Mouse (Mus musculus) embryonic facial prominence, embryonic 11.5 days (tissue): Measurements from ENCODE around the gene Car7. TPM values are rescaled to one million over a fixed set of nuclear protein-coding genes. Genes with fewer than 3 reads are reported as not detected.
A peak's percentile ranks its signal among the peaks of the same experiment; 100 is the strongest.

Experiments used
- ATAC-seq: fragments of 200-750 bp; cut with Nextera tagmentation; replicated peaks from 2 replicates; pipeline ENCODE4 v1.8.0; 2017; ENCODE audit warnings: low read depth; ENCODE audit not compliant: insufficient number of reproducible peaks, low FRiP score, low TSS enrichment
- DNase-seq: peaks from one replicate; pipeline ENCODE4 v3.0.0-alpha.2; 2015; ENCODE audit warnings: low spot score
- H3K27ac ChIP-seq: fragments of 300-500 bp; sonication (generic); replicated peaks from 2 replicates; pipeline ENCODE4 v1.5.1; 2014; ENCODE audit warnings: mild to moderate bottlenecking, low read depth, low read length, control low read depth
- H3K27me3 ChIP-seq: fragments of 300-500 bp; sonication (generic); 2 replicates; pipeline ENCODE4 v1.6.1; 2014; ENCODE audit warnings: mild to moderate bottlenecking, low read length, moderate library complexity, mixed read lengths; ENCODE audit not compliant: control insufficient read depth, insufficient read depth
- H3K36me3 ChIP-seq: fragments of 300-500 bp; sonication (generic); replicated peaks from 2 replicates; pipeline ENCODE4 v1.6.1; 2014; ENCODE audit warnings: low read depth, mild to moderate bottlenecking, low read length, moderate library complexity, mixed read lengths; ENCODE audit not compliant: control insufficient read depth, insufficient read depth
- H3K4me1 ChIP-seq: fragments of 300-500 bp; sonication (generic); 2 replicates; pipeline ENCODE4 v1.6.1; 2014; ENCODE audit warnings: low read length, mixed read lengths; ENCODE audit not compliant: control insufficient read depth, insufficient read depth
- H3K4me2 ChIP-seq: fragments of 300-500 bp; sonication (generic); 2 replicates; pipeline ENCODE4 v1.6.1; 2014; ENCODE audit warnings: low read depth, mild to moderate bottlenecking, control low read depth, low read length, moderate library complexity
- H3K4me3 ChIP-seq: fragments of 300-500 bp; sonication (generic); 2 replicates; pipeline ENCODE4 v1.5.1; 2014; ENCODE audit warnings: low read depth, low read length, control low read depth
- H3K9ac ChIP-seq: fragments of 300-500 bp; sonication (generic); replicated peaks from 2 replicates; pipeline ENCODE4 v1.6.1; 2014; ENCODE audit warnings: mild to moderate bottlenecking, control low read depth, low read length
- H3K9me3 ChIP-seq: fragments of 300-500 bp; sonication (generic); replicated peaks from 2 replicates; pipeline ENCODE4 v1.6.1; 2016; ENCODE audit warnings: mild to moderate bottlenecking, low read length, inconsistent platforms, mixed read lengths; ENCODE audit not compliant: control insufficient read depth
- WGBS: fragments of 180-500 bp; shearing (Covaris S2); extraction: QIAGEN DNeasy Blood & Tissue Kit; methylation state at CpG from one replicate; pipeline ENCODE4 v1.1.7; 2014; 5-methylcytosine and 5-hydroxymethylcytosine counted together
- polyA plus RNA-seq: library from polyadenylated mRNA; unstranded; fragments of >200 nt; fragmentation: Nextera tagmentation; extraction: Ambion mirVana; gene quantifications from 2 replicates; pipeline ENCODE4 v1.2.1, GENCODE M21; 2014

Car7 gene
- polyA plus RNA-seq, 1 experiment from 2014 or later, result 1.5 TPM

DNA sequence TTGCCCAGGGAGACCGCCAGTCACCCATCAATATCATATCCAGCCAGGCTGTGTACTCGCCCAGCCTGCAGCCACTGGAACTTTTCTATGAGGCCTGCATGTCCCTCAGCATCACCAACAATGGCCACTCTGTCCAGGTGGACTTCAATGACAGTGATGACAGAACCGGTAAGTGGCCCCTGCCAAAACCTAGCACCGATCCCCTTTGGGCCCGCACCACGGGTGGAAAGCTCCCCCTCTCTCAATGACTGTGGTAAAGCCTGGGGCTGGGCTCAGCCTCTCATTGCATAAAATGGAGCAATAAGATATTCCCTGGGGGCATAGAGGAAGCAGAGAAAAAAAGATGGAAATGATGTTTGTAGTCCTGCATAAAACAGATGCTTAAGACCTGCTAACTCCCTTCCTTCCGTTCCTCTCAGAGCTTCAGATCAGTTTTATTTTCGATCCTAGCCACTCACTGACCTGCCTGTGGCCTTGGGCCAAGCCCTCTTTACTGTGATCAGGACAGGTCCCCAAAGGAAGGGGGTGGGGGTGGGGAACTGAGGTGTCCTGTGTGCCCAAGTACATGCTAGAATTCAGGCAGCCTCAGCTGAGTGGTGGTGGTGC lies 9.1 kb downstream of the Car7 start:
- 81% methylated on average over 8 of the region's 8 CpGs for WGBS
- Histone ChIP-seq H3K36me3 (no peaks in the 10 kb centered on the region), H3K27ac (no peak overlapping the region), H3K4me1 (no peaks in the 10 kb centered on the region; the same call in none of the 2 replicates), H3K27me3 (peaks cover 35% of the 10 kb centered on the region), H3K4me3 (no peak overlapping the region), H3K9me3 (no peaks in the 10 kb centered on the region), H3K9ac (no peak overlapping the region), H3K4me2 (no peak overlapping the region)
- ATAC-seq, result no peak
- DNase-seq, result no peak

DNA sequence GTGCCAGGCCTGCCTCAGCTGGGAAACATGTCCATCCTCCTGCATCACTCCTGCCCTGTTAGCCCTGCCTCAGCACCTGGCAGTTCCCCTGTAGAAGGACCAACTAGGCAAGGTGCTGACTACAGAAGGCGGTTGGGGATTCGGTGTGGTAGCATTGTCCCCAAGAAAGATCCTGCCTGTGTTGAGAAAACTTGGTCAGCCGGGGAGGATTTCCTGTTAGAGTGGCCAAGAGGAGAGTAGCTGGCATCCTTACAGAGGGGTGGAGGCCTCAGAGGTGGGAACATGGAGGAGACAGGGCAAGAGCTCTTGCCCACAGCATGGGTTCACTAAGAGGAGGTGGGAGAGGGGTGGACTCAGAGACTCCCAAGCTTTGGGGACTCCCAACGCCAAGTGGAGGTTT lies 20.7 kb downstream of the Car7 start:
- H3K9ac ChIP-seq, result no peak overlapping the region
- 88% methylated on average over 4 of the region's 4 CpGs for whole genome bisulfite sequencing
- no peaks in the 10 kb centered on the region for H3K4me1 ChIP-seq
- no peak overlapping the region for H3K4me3 ChIP-seq
- H3K27me3 ChIP-seq, result no peaks in the 10 kb centered on the region
- H3K36me3 ChIP-seq, result no peaks in the 10 kb centered on the region
- ATAC-seq, result no peak
- no peak overlapping the region for H3K4me2 ChIP-seq
- no peak for DNase-seq
- no peak overlapping the region for H3K27ac ChIP-seq
- H3K9me3 ChIP-seq, result no peaks in the 10 kb centered on the region

DNA sequence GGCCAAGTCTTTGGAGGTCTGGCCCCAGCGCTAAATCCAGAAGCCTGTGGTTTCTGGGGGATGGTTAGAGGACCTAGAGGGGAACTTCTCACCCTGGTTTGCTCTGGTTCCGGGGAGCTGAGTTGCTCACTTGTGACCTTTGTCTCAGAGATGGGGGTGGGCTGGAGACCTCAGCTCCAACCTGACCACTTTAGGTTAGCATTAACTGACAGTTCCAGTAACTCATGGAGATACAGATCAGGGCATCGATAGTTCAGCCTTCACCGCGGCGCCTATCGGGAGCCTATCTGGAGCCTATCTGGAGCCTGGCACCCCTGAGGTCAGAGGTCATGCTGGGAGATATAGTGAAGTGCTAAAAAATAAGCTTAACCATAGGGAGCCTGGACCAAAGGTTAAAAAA lies 22.7 kb downstream of the Car7 start:
- Histone ChIP-seq H3K9ac (no peak overlapping the region), H3K4me2 (no peak overlapping the region), H3K27me3 (no peaks in the 10 kb centered on the region), H3K4me3 (no peak overlapping the region), H3K36me3 (no peaks in the 10 kb centered on the region), H3K27ac (no peak overlapping the region), H3K4me1 (no peaks in the 10 kb centered on the region), H3K9me3 (no peaks in the 10 kb centered on the region)
- DNase-seq (no peak), ATAC-seq (no peak)
- WGBS, result 76% methylated on average over 7 of the region's 7 CpGs

- Histone ChIP-seq H3K4me2 (no peak overlapping the region), H3K27me3 (no peaks in the 10 kb centered on the region), H3K4me1 (no peaks in the 10 kb centered on the region), H3K27ac (no peak overlapping the region), H3K9ac (no peak overlapping the region), H3K36me3 (no peaks in the 10 kb centered on the region), H3K4me3 (no peak overlapping the region), H3K9me3 (no peaks in the 10 kb centered on the region)
- no peak for ATAC-seq
- peak; percentile 11 for DNase-seq
Observed at GRCm38 (mm10) chr8:104560731-104561130, 26.2 kb downstream of the Car7 start.

- no peak overlapping the region for H3K4me2 ChIP-seq
- no peak overlapping the region for H3K4me3 ChIP-seq
- WGBS, result 20% methylated on average over 22 of the region's 22 CpGs
- DNase-seq, result peak; percentile 92
- H3K4me1 ChIP-seq, result no peaks in the 10 kb centered on the region
- peak; percentile 75 for ATAC-seq
- no peaks in the 10 kb centered on the region for H3K9me3 ChIP-seq
- no peaks in the 10 kb centered on the region for H3K36me3 ChIP-seq
- H3K27ac ChIP-seq, result no peak overlapping the region
- no peak overlapping the region for H3K9ac ChIP-seq
- no peaks in the 10 kb centered on the region for H3K27me3 ChIP-seq
Observed at GRCm38 (mm10) chr8:104564633-104565456, 30.4 kb downstream of the Car7 start.

- Histone ChIP-seq H3K27ac (no peak overlapping the region), H3K27me3 (no peaks in the 10 kb centered on the region), H3K4me1 (no peaks in the 10 kb centered on the region), H3K9me3 (no peaks in the 10 kb centered on the region), H3K4me3 (no peak overlapping the region), H3K36me3 (no peaks in the 10 kb centered on the region), H3K4me2 (no peak overlapping the region), H3K9ac (no peak overlapping the region)
- no peak for DNase-seq
- WGBS, result 95% methylated on average over 5 of the region's 5 CpGs
- ATAC-seq, result 0 out of 2 replicates have a peak, but pooled peaks have one; percentile 40
Observed at GRCm38 (mm10) chr8:104565457-104565798, 30.9 kb downstream of the Car7 start.

GRCm38 (mm10) chr8:104569559-104569958 lies 35.1 kb downstream of the Car7 start:
- no peak overlapping the region for H3K4me2 ChIP-seq
- H3K9me3 ChIP-seq, result no peaks in the 10 kb centered on the region
- ATAC-seq (no peak), DNase-seq (peak; percentile 43)
- H3K4me1 ChIP-seq, result no peaks in the 10 kb centered on the region
- no peak overlapping the region for H3K9ac ChIP-seq
- WGBS, result 25% methylated on average over 1 of the region's 1 CpGs
- H3K27me3 ChIP-seq, result no peaks in the 10 kb centered on the region
- H3K36me3 ChIP-seq, result no peaks in the 10 kb centered on the region
- no peak overlapping the region for H3K4me3 ChIP-seq
- no peak overlapping the region for H3K27ac ChIP-seq
